Mouse (Mus musculus): Measurements from ENCODE around the gene Slc5a2.

Gene Slc5a2

DNA sequence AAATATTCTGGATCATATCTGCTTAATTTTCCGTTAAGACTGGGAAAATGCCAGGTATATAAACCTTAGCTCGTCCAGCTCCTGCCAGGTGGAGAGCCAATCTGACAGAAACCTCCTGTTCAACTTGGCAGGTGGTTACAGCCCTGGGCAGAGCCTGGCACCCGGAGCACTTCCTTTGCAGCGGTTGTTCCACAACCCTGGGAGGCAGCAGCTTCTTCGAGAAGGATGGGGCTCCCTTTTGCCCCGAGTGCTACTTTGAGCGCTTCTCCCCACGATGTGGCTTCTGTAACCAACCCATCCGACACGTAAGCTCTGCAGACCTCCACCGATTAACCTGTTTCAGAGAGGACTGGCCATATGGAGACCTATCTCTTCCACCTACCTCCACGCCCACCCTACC, 13.5 kb upstream of the Slc5a2 start:
- DNase-seq (ENCODE audit: low read depth, low spot score): no peak

DNA sequence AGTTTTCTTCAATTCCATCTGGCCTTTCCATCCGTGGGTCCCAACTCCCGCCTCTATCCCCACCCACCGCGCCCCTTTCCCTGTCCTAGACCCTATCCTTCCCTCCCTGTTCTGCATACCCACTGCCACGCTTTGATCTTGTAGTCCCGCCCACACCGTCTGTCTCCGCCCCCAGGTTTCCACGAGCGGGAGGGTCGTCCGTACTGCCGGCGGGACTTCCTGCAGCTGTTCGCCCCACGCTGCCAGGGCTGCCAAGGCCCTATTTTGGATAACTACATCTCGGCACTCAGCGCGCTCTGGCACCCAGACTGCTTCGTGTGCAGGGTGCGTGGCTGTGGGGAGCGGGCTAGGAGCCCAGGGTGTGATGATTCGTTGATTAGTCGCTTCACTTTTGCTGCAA, 12.8 kb upstream of the Slc5a2 start:
- peak; percentile 60 for DNase-seq (ENCODE audit: low read depth, low spot score)

DNA sequence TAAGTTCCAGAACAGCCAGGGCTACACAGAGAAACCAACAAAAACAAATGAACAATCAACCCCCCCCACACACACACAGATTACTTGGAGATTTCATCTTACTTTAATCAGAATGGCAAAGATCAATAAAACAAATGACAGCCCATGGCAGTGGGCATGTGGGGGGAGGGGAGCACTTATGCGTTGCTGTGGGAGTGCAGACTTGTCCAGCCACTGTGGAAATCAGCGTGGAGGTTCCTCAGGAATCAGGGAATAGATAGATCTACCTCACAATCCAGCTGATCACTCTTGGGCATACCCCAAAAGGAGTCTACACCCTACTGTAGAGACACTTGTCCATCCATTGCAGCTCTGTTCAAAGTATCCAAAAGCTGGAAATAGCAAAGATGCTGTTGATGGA, 10.5 kb upstream of the Slc5a2 start:
- DNase-seq (ENCODE audit: low read depth, low spot score): no peak

DNA sequence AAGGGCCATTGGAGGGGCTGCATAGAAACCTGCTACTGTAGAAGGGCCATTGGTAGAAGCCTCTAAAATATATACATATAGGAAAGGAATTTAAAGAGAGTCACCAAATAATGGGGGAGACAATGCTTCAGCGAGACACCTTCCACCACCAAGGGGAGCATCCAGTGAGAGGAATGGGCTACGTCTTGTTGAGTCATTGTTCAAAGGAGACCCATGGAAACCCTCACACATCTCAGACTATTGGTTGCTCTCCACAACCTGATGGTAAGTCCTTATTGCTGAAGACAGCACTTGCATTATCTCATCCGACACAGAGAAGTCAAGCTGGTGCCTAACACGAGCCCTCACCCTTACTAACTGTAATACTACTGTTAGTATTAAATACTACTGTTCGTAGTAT, 9.7 kb upstream of the Slc5a2 start:
- no peak for DNase-seq (ENCODE audit: low read depth, low spot score)

DNA sequence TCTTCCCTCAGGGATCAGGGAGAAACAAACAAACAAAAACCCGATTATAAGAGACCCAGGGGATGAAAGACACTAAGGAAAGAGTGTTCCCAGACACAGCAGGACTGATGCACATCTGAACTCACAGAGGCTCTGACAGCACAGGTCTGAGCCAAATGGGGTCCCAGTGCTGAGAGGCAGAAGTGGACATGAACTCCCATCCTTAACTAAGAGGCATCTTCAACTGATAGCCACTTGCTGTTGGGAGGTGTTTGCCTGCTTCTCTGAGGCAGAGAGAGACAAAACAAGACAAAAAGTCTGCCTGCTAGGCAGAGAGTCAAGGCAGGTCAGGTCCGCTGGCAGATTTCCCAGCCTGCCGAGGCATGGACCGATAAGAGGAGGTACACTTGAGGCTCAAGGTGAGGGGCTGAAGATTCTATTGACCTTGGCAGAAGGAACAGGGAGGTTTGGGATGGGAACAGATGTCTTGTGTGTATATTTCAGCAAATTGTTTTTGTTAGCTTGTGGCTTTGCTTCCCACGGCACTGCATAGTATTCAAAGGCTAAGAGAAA, 8.6 kb upstream of the Slc5a2 start:
- DNase-seq (ENCODE audit: low read depth, low spot score): no peak

DNA sequence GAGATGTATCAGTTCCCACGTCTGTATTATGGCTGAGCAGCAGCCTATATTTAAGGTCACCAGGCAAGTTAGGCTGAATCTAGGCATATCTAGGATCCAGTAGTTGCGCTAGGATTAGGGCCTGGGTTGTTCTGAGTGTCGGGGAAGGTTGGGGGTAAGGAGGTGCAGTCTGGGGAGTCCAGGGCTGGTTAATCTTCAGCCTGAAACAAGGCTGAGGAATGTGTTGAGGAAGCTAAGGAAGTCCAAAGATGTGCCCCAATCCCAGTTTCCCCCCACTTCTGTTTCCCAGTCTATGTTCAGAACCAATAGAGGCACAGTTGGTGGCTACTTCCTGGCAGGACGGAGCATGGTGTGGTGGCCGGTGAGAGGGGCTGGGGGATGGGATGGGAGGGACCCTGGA, 599 bp downstream of the Slc5a2 start:
- no peak for DNase-seq (ENCODE audit: low read depth, low spot score)

DNA sequence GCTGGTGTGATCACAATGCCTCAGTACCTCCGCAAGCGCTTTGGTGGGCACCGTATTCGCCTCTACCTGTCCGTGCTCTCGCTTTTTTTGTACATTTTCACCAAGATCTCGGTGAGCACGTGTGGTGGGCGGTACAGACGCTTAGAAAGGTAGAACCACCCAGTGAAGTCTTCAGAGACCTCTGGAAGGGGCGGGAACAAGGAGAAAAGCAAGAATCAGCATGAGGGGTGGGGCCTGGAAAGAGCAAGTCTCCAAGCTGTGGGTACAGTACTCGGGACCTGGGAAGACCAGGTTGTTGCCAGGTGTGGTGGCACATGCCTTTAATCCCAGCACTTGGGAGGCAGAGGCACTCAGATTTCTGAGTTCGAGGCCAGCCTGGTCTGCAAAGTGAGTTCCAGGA, 1.9 kb downstream of the Slc5a2 start:
- DNase-seq (ENCODE audit: low read depth, low spot score): no peak

DNA sequence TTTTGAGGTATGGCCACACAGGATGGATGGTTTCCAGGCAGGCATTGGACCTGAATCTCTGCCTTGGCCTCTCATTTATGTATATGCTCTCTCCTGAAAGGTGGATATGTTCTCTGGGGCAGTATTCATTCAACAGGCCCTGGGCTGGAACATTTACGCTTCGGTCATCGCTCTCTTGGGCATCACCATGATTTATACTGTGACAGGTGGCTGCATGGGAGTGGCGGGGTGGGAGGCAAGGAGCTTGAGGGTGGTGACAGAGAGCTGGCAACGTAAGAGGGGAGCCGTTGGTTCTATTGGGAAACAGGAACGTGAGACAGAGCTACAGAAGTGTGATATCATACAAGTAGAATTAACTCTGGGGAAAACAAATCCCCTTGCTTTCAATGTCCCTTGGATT, 2.4 kb downstream of the Slc5a2 start:
- no peak for DNase-seq (ENCODE audit: low read depth, low spot score)

DNA sequence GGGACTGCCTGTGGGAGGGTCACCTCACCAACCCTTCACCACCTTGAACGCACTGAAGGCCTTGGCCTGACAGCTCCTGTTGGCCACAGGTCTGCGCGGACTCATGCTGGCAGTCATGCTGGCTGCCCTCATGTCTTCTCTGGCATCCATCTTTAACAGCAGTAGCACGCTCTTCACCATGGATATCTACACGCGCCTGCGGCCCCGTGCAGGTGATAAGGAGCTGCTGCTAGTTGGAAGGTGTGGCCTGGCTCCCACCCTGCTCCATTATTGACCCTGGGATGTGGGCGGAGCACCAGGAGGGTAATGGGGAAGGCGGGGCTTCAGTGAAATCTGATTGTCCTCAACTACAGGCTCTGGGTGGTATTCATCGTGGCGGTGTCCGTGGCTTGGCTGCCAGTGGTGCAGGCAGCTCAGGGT, 5.0 kb downstream of the Slc5a2 start:
- peak; percentile 60 for DNase-seq (ENCODE audit: low read depth, low spot score)

DNA sequence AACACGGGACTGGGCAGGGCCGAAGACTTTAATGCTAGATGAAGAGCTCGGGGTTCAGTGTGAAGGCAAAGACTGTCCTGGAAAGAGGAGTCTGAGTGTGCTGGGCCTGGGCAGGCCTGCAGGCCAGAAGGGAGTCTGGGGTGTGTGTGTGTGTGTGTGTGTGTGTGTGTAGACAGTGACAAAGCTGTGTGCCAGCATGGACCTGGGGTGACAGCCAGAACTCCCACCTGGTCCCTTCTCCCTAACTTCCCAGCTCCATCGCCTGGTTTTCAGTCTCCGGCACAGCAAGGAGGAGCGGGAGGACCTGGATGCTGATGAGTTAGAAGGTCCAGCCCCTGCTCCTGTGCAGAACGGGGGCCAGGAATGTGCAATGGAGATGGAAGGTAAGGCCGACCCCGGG, 6.0 kb downstream of the Slc5a2 start:
- no peak for DNase-seq (ENCODE audit: low read depth, low spot score)

DNA sequence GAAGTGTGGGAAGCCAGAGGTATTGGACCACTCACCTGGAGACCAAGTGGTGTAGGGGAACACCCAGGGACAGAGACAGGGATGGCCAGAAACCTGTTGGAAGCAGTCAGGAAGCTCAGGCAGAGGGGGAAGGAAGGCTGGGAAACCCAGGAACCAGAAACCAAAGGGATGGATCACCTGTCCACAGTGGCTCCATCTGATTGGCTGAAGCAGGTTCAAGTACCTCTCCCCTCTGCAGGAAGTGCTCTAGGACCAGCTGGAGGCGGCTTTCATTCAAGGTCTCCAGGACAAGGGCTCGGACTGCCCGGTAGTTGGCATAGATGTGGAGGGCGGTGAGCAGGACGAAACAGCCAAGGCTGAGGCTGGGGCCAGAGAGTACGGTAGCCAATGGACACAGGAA, 10.6 kb downstream of the Slc5a2 start:
- peak; percentile 59 for DNase-seq (ENCODE audit: low read depth, low spot score)

DNA sequence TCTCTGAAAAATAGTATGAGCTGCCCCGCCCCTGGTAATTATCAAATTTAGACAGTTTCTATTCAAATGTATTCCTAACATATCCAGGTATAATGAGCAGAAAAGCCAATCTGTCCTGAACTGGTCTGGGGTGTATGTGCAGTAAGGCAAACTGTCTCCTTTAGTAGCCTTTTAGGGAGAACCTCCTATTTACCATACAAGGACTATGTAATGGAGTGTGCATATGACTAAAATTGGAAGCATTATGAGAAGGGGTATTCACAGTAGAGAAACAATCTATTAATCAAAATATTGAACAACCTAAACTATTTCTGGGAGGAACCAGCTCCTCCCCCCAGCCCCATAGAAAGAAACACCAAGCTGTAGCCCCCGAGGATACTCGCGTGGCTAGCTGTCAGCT, 14.3 kb downstream of the Slc5a2 start:
- no peak for DNase-seq (ENCODE audit: low read depth, low spot score)

DNA sequence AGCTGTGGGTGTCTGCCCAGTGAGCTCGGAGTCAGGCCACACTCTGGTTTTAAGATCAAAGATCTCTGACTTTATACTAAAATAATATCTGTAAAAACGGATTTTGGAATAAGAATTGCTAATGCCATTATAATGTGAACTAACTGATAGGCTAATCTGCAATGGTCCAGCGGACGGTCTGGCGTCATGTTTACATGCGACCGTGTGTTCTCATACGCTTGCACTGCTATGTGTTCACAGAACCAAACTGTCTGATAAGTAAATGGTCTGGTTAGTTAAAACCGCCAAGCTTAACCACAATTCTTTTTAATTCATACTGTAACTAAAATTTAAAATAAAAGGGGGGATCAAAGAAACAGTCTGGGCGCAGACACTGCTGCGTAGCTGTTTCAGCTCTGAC, 16.3 kb downstream of the Slc5a2 start:
- no peak for DNase-seq (ENCODE audit: low read depth, low spot score)

DNA sequence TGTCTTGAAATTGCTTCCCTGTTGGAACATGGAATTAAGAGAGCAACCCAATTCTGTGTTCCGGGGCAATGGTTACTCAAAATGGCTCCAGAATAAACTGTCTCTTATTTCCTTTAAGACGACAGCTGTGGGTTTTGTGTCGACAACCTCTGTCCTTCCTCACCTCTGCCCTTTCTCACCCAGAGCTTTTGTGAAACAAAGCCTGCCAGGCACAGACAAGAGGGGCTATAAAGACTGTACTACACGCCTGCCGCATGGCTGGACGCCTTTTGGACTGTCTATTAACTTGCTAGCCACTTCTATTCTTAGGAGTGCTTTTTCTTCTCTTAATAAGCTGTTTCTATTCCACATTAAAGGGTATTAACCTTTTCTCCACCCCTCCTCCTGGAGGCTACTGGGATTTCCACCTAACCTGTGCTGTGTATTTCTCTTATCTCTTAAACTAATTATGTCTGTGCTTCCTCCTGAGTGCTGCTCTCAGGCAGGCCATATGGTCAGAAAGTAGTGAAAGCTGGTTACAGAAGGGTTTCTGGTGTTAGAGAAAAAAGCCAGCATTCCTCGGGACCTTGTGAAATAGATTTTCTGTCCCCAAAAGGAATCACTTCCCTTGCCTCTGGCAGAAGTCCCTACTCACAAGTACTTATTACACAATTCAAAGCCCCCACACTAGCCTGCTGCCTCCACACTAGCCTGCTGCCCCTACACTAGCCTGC, 17.2 kb downstream of the Slc5a2 start:
- DNase-seq (ENCODE audit: low read depth, low spot score): no peak

DNA sequence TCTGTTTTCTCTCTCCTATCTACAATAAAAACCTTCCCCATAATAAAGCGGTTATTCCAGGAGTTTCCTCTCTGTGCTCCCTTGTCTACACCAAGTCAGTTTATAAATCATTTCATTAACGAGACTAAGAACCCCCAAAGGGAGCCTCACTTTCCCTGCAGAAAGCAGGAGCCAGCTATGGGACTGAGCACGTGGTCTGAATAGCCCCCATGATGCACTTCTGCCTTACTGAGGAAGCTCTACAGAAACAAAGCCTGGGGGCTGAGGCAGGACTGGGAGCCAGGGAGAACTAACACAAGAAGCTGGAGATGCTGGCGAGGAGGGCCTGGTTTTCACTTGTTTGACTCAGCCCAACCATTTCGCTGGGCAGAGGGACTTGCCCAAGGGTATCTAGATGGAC, 18.6 kb downstream of the Slc5a2 start:
- DNase-seq (ENCODE audit: low read depth, low spot score): no peak

DNA sequence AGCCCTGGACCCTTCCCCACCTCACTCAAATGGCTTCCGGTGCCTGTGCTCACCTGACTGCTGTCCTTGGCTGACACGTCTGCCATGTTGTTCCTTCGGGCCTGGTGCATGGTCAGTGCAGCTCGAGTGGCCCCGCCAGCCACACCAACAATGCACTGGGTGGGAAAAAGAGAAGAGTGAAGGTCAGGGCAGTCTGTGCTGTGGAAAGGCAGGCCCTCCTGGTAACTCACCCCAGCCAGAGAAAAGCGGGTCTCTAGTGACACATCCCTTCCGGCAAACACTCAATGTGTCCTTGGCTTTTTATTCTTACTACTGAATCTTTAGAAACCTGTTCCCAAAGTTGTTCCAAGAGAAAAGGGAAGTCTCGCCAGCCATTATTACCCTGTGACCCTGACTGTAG, 19.6 kb downstream of the Slc5a2 start:
- DNase-seq (ENCODE audit: low read depth, low spot score): no peak

DNA sequence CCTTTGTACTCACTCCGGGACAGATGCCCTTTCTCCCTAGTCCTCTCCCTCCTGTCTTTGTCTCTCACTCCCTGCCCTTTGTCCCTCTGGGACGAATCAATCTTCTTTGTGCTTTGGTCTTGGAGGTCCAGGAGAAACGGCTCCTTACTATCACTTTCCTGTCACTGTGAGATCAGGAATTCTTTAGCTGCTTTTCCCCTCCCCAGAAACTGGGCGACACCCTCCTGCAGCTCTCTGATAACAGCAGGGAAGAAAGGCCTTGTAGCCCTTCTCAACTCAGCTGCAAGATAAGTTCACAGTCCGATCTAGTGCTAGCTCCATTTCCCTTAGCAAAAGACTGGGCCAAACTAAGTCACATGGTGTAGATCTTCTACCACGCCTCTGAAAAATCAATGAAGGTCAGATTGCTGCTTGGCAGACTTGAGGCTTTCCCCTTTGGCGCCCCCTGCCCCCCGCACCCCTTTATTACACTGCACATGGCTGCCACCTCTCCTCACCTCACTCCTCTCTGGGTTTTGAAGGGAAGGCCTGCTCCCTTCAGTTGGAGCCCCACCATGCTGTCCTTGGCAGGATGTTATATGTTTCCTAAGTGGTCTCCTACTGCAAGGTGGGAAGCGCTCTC, 23.6 kb downstream of the Slc5a2 start:
- DNase-seq (ENCODE audit: low read depth, low spot score): no peak

DNA sequence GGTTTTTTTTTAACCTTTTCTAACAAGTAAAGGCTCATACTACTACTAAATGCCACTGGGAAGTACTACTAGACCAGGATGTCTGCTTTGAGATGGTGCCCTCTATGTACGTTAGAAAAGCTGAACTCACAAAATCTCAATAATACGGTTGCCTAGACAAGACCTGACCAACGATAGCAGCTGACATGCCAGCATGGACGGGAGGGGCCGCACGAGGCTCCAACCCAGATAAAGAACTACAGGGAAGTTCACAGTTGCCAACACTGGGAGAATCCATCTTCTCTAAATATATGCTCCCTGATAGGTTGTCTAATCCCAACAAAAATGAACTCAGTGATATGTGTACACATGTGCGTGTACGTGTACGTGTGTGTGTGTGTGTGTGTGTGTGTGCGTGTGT, 29.3 kb downstream of the Slc5a2 start:
- DNase-seq (ENCODE audit: low read depth, low spot score): no peak

DNA sequence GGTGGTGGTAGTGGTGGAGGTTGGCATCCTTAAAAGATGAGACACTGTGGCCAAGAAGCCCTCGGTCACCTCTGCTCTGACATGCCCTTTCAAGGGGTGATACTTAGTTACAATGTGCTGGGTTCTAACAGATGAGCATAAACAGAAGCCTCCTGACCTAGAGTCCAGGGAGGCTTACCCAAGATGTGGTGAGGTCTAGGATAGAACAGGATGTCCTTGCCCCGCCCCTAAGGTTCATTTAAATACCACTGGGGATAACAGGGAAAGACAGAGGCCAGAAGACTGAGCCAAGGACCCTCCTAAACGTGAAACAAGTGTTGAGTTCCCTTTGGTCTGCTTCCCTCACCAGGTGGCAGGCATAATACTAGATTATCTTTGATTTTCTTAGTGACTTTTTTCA, 31.1 kb downstream of the Slc5a2 start:
- no peak for DNase-seq (ENCODE audit: low read depth, low spot score)

DNA sequence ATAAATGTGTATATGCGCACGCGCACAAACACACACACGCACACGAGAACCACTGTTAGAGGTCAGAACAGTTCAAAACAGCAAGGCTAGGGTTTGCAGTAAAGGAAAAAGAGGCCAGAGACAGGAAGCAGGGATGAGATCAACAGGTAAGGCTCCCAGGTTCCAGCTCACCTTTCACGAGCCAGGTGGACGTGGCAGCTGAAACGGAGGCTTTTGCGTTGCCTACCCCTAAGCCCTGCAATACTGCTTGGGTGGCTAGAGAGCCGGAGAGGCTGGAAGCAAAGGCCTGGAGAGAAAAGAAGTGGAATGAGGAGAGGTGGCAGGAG, 31.8 kb downstream of the Slc5a2 start:
- DNase-seq (ENCODE audit: low read depth, low spot score): no peak

DNA sequence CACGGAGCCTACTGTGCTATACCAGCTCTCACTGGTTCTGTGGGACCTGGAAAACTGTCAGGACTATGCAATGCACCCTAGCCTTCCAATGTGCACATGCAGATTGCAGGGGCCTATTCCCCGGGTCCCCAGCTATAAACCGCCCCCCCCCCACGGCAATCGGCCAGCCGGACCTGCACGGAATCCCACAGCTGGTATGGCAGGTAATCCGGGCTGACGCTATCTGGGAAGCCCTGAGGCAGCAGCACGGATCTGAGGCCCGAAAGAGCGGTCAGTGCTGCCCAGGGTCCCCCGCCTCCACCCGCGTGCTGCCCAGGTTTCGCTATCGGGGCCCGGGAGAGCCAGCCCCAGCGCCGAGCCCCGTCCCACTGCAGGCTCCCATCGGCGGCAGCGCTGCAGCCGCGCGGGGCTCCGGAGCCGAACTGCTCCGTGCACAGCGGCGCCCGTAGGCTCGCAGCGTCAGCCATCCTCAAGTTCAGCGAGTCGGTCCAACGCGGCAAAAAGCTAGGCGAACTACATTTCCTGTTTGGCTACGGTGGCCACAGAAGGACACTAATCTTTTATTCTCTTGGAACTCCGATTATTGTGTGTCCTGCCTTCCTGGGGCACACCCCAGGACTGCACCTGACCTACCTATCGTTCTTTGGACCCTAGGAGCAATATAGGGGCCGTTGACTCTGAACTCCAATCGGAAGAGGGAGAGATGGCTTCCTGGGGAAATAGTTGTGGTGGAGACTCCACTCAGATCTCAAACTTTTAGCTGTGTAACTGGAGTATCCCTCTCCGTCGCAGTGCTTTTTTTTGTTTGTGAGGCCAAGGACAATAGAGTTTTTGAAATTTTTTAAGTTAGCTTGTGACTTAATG, 32.4 kb downstream of the Slc5a2 start, which contains the start of gene BC017158:
Gene BC017158, minus strand, starts transcription at position 554 of the 864 bp plus-strand sequence.
- DNase-seq (ENCODE audit: low read depth, low spot score): peak; percentile 63

DNA sequence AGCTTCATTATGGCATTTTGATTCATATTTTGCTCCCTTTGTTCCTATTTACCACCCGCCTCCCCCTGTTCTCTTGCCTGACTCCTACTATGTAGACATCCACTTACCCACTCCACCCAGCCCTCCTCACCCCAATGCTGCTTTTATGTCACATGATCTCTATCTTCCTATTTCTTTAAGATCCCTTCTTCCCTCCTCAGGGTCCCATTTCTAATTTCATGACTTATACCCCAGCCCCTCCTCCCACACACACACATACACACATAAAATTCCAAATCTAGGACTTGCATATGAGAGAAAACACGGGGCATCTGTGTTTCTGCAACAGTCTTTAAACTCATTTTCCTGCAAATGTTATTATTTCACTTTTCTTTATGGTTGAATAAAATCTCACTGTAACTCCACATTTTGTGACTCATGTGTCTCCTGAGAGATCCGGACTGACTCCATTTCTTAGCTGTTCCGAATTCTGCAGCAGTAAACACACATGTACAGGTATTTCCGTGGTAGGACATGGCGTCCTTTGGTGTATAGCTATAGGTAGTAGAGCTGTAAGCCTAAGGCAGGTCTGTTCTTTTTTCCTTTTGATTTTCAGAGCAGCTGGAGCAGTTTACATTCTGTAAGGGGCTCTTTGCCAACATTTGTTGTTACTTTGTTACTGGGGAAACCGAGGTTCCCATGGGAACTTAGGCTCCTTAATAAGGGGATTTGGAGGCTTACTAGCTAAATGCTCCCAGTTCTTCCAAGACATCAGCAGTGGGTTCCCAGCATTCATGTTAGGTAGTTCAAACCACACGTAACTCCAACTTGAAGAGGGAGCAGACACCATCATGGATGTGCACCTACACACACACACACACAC, 33.3 kb downstream of the Slc5a2 start:
- DNase-seq (ENCODE audit: low read depth, low spot score): no peak
